Mouse (Mus musculus): ENCODE data around the gene Grk6. TPM values are rescaled to one million over a fixed set of nuclear protein-coding genes. Genes with fewer than 3 reads are reported as not detected.

The Grk6 gene
- polyA plus RNA-seq (2014; fragmentation: Nextera tagmentation; extraction: Ambion mirVana), result 41.9 and 42.7 TPM in 2 replicates

GRCm38 (mm10) chr13:55444937-55445315, at the start of gene Grk6:
Grk6 (plus strand) TSS chr13:55445072.
- no peaks in the 10 kb centered on the region for H3K27me3 ChIP-seq (ENCODE audit: control insufficient read depth, insufficient read depth, low read length)
- DNase-seq (ENCODE audit: low spot score) (peak; percentile 98), ATAC-seq (ENCODE audit: low FRiP score) (peak; percentile 96)
- peak within 1 kb of the TSS; percentile 91 for H3K9ac ChIP-seq
- H3K36me3 ChIP-seq (replicated peaks; ENCODE audit: control insufficient read depth, insufficient read depth), result 0 out of 2 replicates have a peak, but pooled peaks cover 3% of the 10 kb centered on the region
- peak within 1 kb of the TSS; percentile 70 for H3K4me3 ChIP-seq (replicated peaks; ENCODE audit: low read length)
- peak within 1 kb of the TSS; percentile 95 for H3K27ac ChIP-seq
- peak within 1 kb of the TSS; percentile 69 for H3K4me2 ChIP-seq (replicated peaks)
- under 1% methylated on average over 33 of the region's 35 CpGs for WGBS
- peaks cover 18% of the 10 kb centered on the region for H3K4me1 ChIP-seq (replicated peaks; ENCODE audit: control insufficient read depth, insufficient read depth, low read length)
- no peaks in the 10 kb centered on the region for H3K9me3 ChIP-seq (ENCODE audit: control insufficient read depth, low read length)

GRCm38 (mm10) chr13:55398088-55398487, 46.8 kb upstream of the Grk6 start, which contains the start of gene Slc34a1:
Slc34a1 (plus strand) TSS chr13:55398187.
- WGBS, result 94% methylated on average over 1 of the region's 1 CpGs
- Histone ChIP-seq H3K9me3 (ENCODE audit: control insufficient read depth, low read length) (no peaks in the 10 kb centered on the region), H3K27me3 (ENCODE audit: control insufficient read depth, insufficient read depth, low read length) (no peaks in the 10 kb centered on the region; the same call in 1 of the 2 replicates), H3K4me3 (replicated peaks; ENCODE audit: low read length) (no peak within 1 kb of the TSS), H3K4me1 (replicated peaks; ENCODE audit: control insufficient read depth, insufficient read depth, low read length) (no peaks in the 10 kb centered on the region), H3K27ac (no peak within 1 kb of the TSS), H3K4me2 (replicated peaks) (no peak within 1 kb of the TSS), H3K9ac (no peak within 1 kb of the TSS), H3K36me3 (replicated peaks; ENCODE audit: control insufficient read depth, insufficient read depth) (no peaks in the 10 kb centered on the region)
- ATAC-seq (ENCODE audit: low FRiP score) (no peak), DNase-seq (ENCODE audit: low spot score) (no peak)

- no peak overlapping the region for H3K4me2 ChIP-seq (replicated peaks)
- 0 out of 2 replicates have a peak, but pooled peaks cover 5% of the 10 kb centered on the region for H3K4me1 ChIP-seq (replicated peaks; ENCODE audit: control insufficient read depth, insufficient read depth, low read length)
- ATAC-seq (ENCODE audit: low FRiP score) (no peak), DNase-seq (ENCODE audit: low spot score) (no peak)
- H3K27me3 ChIP-seq (ENCODE audit: control insufficient read depth, insufficient read depth, low read length), result no peaks in the 10 kb centered on the region; the same call in 1 of the 2 replicates
- H3K9me3 ChIP-seq (ENCODE audit: control insufficient read depth, low read length), result no peaks in the 10 kb centered on the region
- no peak overlapping the region for H3K27ac ChIP-seq
- no peaks in the 10 kb centered on the region for H3K36me3 ChIP-seq (replicated peaks; ENCODE audit: control insufficient read depth, insufficient read depth)
- H3K4me3 ChIP-seq (replicated peaks; ENCODE audit: low read length), result no peak overlapping the region
- 64% methylated on average over 5 of the region's 5 CpGs for WGBS
- H3K9ac ChIP-seq, result no peak overlapping the region
Measured at GRCm38 (mm10) chr13:55399300-55400038, 45.4 kb upstream of the Grk6 start.

GRCm38 (mm10) chr13:55400039-55400346, 44.9 kb upstream of the Grk6 start:
- Histone ChIP-seq H3K27ac (no peak overlapping the region), H3K4me3 (replicated peaks; ENCODE audit: low read length) (no peak overlapping the region), H3K9me3 (ENCODE audit: control insufficient read depth, low read length) (no peaks in the 10 kb centered on the region), H3K4me1 (replicated peaks; ENCODE audit: control insufficient read depth, insufficient read depth, low read length) (0 out of 2 replicates have a peak, but pooled peaks cover 5% of the 10 kb centered on the region), H3K9ac (no peak overlapping the region), H3K36me3 (replicated peaks; ENCODE audit: control insufficient read depth, insufficient read depth) (no peaks in the 10 kb centered on the region), H3K4me2 (replicated peaks) (no peak overlapping the region), H3K27me3 (ENCODE audit: control insufficient read depth, insufficient read depth, low read length) (no peaks in the 10 kb centered on the region; the same call in 1 of the 2 replicates)
- WGBS, result 87% methylated on average over 1 of the region's 1 CpGs
- no peak for DNase-seq (ENCODE audit: low spot score)
- ATAC-seq (ENCODE audit: low FRiP score), result no peak

- WGBS, result 51% methylated on average over 7 of the region's 7 CpGs
- H3K4me3 ChIP-seq (replicated peaks; ENCODE audit: low read length), result no peak overlapping the region
- H3K4me1 ChIP-seq (replicated peaks; ENCODE audit: control insufficient read depth, insufficient read depth, low read length), result peaks cover 12% of the 10 kb centered on the region
- no peaks in the 10 kb centered on the region for H3K36me3 ChIP-seq (replicated peaks; ENCODE audit: control insufficient read depth, insufficient read depth)
- H3K27me3 ChIP-seq (ENCODE audit: control insufficient read depth, insufficient read depth, low read length), result no peaks in the 10 kb centered on the region; the same call in 1 of the 2 replicates
- H3K9ac ChIP-seq, result no peak overlapping the region
- DNase-seq (ENCODE audit: low spot score) (no peak), ATAC-seq (ENCODE audit: low FRiP score) (no peak)
- no peaks in the 10 kb centered on the region for H3K9me3 ChIP-seq (ENCODE audit: control insufficient read depth, low read length)
- H3K4me2 ChIP-seq (replicated peaks), result no peak overlapping the region
- peak overlapping the region; percentile 64 for H3K27ac ChIP-seq
Measured at GRCm38 (mm10) chr13:55403266-55403665, 41.6 kb upstream of the Grk6 start.

GRCm38 (mm10) chr13:55403935-55404852, 40.7 kb upstream of the Grk6 start:
- Histone ChIP-seq H3K4me1 (replicated peaks; ENCODE audit: control insufficient read depth, insufficient read depth, low read length) (peaks cover 12% of the 10 kb centered on the region), H3K4me3 (replicated peaks; ENCODE audit: low read length) (no peak overlapping the region), H3K27me3 (ENCODE audit: control insufficient read depth, insufficient read depth, low read length) (no peaks in the 10 kb centered on the region; the same call in 1 of the 2 replicates), H3K9me3 (ENCODE audit: control insufficient read depth, low read length) (no peaks in the 10 kb centered on the region), H3K27ac (peak overlapping the region; percentile 64), H3K9ac (0 out of 2 replicates have a peak overlapping the region, but pooled peaks have one; percentile 16), H3K4me2 (replicated peaks) (no peak overlapping the region), H3K36me3 (replicated peaks; ENCODE audit: control insufficient read depth, insufficient read depth) (no peaks in the 10 kb centered on the region)
- no peak for ATAC-seq (ENCODE audit: low FRiP score)
- no peak for DNase-seq (ENCODE audit: low spot score)
- 67% methylated on average over 15 of the region's 15 CpGs for WGBS

GRCm38 (mm10) chr13:55404853-55405782, 39.8 kb upstream of the Grk6 start:
- H3K9ac ChIP-seq, result peak overlapping the region; percentile 49

GRCm38 (mm10) chr13:55405783-55406390, 39.0 kb upstream of the Grk6 start:
- DNase-seq (ENCODE audit: low spot score), result no peak
- 60% methylated on average over 13 of the region's 13 CpGs for WGBS
- Histone ChIP-seq H3K9me3 (ENCODE audit: control insufficient read depth, low read length) (no peaks in the 10 kb centered on the region), H3K4me1 (replicated peaks; ENCODE audit: control insufficient read depth, insufficient read depth, low read length) (peaks cover 12% of the 10 kb centered on the region), H3K4me3 (replicated peaks; ENCODE audit: low read length) (no peak overlapping the region), H3K4me2 (replicated peaks) (0 out of 2 replicates have a peak overlapping the region, but pooled peaks have one; percentile 6), H3K36me3 (replicated peaks; ENCODE audit: control insufficient read depth, insufficient read depth) (no peaks in the 10 kb centered on the region), H3K27ac (peak overlapping the region; percentile 88), H3K27me3 (ENCODE audit: control insufficient read depth, insufficient read depth, low read length) (no peaks in the 10 kb centered on the region; the same call in 1 of the 2 replicates), H3K9ac (peak overlapping the region; percentile 49)
- peak; percentile 35 for ATAC-seq (ENCODE audit: low FRiP score)

More at GRCm38 (mm10) chr13:55404853-55405782, 39.8 kb upstream of the Grk6 start:
- peak overlapping the region; percentile 22; the same call in 1 of the 2 replicates for H3K4me2 ChIP-seq (replicated peaks)
- 14% methylated on average over 11 of the region's 11 CpGs for WGBS
- no peaks in the 10 kb centered on the region for H3K9me3 ChIP-seq (ENCODE audit: control insufficient read depth, low read length)
- no peak overlapping the region for H3K4me3 ChIP-seq (replicated peaks; ENCODE audit: low read length)
- peak overlapping the region; percentile 88 for H3K27ac ChIP-seq
- ATAC-seq (ENCODE audit: low FRiP score) (peak; percentile 91), DNase-seq (ENCODE audit: low spot score) (peak; percentile 95)
- peaks cover 12% of the 10 kb centered on the region for H3K4me1 ChIP-seq (replicated peaks; ENCODE audit: control insufficient read depth, insufficient read depth, low read length)
- H3K27me3 ChIP-seq (ENCODE audit: control insufficient read depth, insufficient read depth, low read length), result no peaks in the 10 kb centered on the region; the same call in 1 of the 2 replicates
- no peaks in the 10 kb centered on the region for H3K36me3 ChIP-seq (replicated peaks; ENCODE audit: control insufficient read depth, insufficient read depth)
